Mouse (Mus musculus) olfactory bulb, adult 2 months (tissue): Measurements from ENCODE around the gene BC004004.

Source experiments
- CTCF ChIP-seq: fragments of 200-500 bp; IDR thresholded peaks from 2 replicates; pipeline ENCODE4 v1.5.1; 2012; ENCODE audit warnings: low read depth, mild to moderate bottlenecking, low read length, moderate library complexity; ENCODE audit not compliant: insufficient read depth
- POLR2A ChIP-seq: fragments of 200-500 bp; IDR thresholded peaks from 2 replicates; pipeline ENCODE4 v1.6.1; 2012; ENCODE audit warnings: mild to moderate bottlenecking, low read depth, low read length, moderate library complexity; ENCODE audit not compliant: insufficient read depth

DNA sequence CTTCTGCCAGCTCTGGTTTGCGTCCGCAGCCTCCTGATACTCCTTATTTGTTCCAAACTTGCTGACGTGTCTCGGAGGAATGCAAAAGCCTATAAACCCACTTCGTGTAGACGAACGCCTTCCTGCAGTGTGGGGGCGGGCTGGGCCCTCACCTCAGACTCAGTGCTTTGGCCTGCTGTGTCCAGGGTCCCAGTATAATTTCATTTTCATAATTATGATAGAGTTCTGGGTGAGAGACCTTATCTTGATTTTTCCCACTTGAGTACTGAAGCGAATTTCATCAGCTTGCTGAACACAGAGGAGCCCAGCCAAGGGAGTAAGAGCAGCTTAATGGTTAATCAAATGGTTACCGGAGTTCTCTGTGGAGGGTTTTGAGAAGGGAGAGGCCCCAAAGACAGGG lies 28.7 kb downstream of the BC004004 start:
- TF ChIP-seq CTCF (no peak), POLR2A (no peak)
